Mouse (Mus musculus): Measurements from ENCODE around the gene Tbx1.

DNA sequence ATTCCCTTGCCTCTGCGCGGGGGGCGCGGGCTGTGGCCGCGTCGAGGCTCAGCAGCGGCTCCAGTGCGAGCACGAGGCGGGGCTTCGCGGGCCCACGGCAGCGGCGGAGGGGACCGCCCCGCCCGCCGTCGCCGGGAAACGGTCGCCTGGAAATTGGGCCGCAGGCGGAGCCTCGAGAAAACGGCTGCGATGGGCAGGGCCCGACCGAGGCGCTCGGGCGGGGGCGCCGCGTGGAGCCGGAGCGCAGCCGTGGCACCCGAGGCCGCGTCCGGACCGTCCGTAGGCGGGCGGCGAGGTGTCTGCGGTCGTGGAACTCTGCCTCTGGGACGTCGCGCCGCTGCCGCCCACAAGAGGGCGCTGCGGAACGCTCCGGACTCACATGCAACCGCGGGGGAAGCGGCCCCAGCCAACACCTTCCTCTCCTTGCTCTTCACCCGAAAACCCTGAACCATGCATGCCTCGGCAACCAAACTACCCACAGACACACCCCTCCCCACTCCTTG, 36.0 kb upstream of the Tbx1 start, which contains the start of gene Gm49601:
- TF ChIP-seq CTCF (IDR thresholded peaks at IDR 0.05; ENCODE audit: low read depth) (peak; percentile 86), EP300 (IDR thresholded peaks at IDR 0.05; ENCODE audit: low read depth) (no peak)

Data from liver, postnatal 0 days (tissue).